Mouse (Mus musculus) CH12.LX (cell line): ENCODE results near the gene Alg9.

ENCODE experiments used
- CTCF ChIP-seq, 2 experiments: IDR thresholded peaks in 1 of 2; conservative IDR thresholded peaks in 1 of 2; 2 replicates each; pipeline ENCODE4 v1.5.1; 2011 to 2012; ENCODE audit warnings: low read depth in 2 of 2, low read length in 2 of 2, improper control_type of control experiment in 1 of 2, inconsistent platforms in 1 of 2, mild to moderate bottlenecking in 1 of 2, moderate library complexity in 1 of 2
- IRF4 ChIP-seq: IDR thresholded peaks from 2 replicates; pipeline ENCODE4 v1.6.1; 2014; ENCODE audit warnings: low read depth, mild to moderate bottlenecking, inconsistent platforms, low read length, improper control_type of control experiment
- NELFE ChIP-seq: IDR thresholded peaks from 2 replicates; pipeline ENCODE4 v1.6.1; 2011; ENCODE audit warnings: low read depth, low read length, improper control_type of control experiment
- POLR2A ChIP-seq: IDR thresholded peaks from 2 replicates; pipeline ENCODE4 v1.6.1; 2011; ENCODE audit warnings: low read depth, mild to moderate bottlenecking, improper control_type of control experiment, low read length
- ZNF384 ChIP-seq: IDR thresholded peaks from 2 replicates; pipeline ENCODE4 v1.6.1; 2012; ENCODE audit warnings: low read depth, low read length, improper control_type of control experiment, inconsistent platforms

DNA sequence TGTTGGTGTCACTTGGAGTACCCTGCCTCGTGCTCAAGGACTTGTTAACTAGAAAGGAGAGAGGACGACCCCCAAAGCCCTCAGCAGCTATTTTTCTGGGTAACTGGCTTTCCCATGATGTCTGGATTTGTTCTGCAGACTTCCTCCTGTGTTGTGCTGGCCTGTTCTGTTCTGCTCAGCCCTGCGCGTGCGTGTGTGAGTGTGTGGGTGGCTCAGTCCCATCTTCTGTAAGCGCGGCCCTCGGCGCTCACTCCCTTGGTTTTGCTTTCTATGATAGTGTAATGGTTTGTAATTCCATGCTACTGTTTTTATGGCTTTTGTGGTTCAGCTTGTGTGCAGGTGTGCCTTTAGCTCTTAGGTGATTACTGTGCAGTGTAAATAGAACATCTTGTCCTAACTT lies 98.4 kb downstream of the Alg9 start:
- TF ChIP-seq CTCF (conservative IDR thresholded peaks at IDR 0.05 in 1 of 2, IDR thresholded peaks at IDR 0.05 in 1 of 2; ENCODE audit: low read depth in 2 of 2, low read length in 2 of 2): no peak
- TF ChIP-seq NELFE: no peak
- TF ChIP-seq ZNF384: no peak
- TF ChIP-seq POLR2A: no peak
- TF ChIP-seq IRF4: no peak
